Mouse (Mus musculus): ENCODE results near the gene Eif4g3. TPM values are rescaled to one million over a fixed set of nuclear protein-coding genes. Genes with fewer than 3 reads are reported as not detected.

Gene Eif4g3
- polyA plus RNA-seq, 1 experiment from 2014 or later, result 37.0 TPM

GRCm38 (mm10) chr4:138022761-138023160 lies 29.9 kb downstream of the Eif4g3 start:
- 85% methylated on average over 2 of the region's 2 CpGs for WGBS
- ATAC-seq (replicated peaks; ENCODE audit: low FRiP score, low TSS enrichment, low read depth) (no peak), DNase-seq (ENCODE audit: low spot score) (no peak)
- H3K27ac ChIP-seq (ENCODE audit: low read depth), result no peak overlapping the region
- H3K9me3 ChIP-seq (ENCODE audit: control insufficient read depth, low read length), result no peaks in the 10 kb centered on the region
- H3K27me3 ChIP-seq (replicated peaks; ENCODE audit: control insufficient read depth, insufficient read depth, low read length), result no peaks in the 10 kb centered on the region
- no peak overlapping the region for H3K4me2 ChIP-seq (ENCODE audit: low read length)
- peaks cover 32% of the 10 kb centered on the region for H3K36me3 ChIP-seq (ENCODE audit: control insufficient read depth, insufficient read depth, low read length)
- H3K9ac ChIP-seq (ENCODE audit: low read length), result no peak overlapping the region
- 0 out of 2 replicates have a peak, but pooled peaks cover 6% of the 10 kb centered on the region for H3K4me1 ChIP-seq (replicated peaks; ENCODE audit: control insufficient read depth, insufficient read depth, low read length)
- no peak overlapping the region for H3K4me3 ChIP-seq (ENCODE audit: low read depth, low read length)

GRCm38 (mm10) chr4:138023403-138024100 lies 30.7 kb downstream of the Eif4g3 start:
- 0 out of 2 replicates have a peak, but pooled peaks cover 6% of the 10 kb centered on the region for H3K4me1 ChIP-seq (replicated peaks; ENCODE audit: control insufficient read depth, insufficient read depth, low read length)
- H3K4me3 ChIP-seq (ENCODE audit: low read depth, low read length), result no peak overlapping the region
- H3K36me3 ChIP-seq (ENCODE audit: control insufficient read depth, insufficient read depth, low read length), result peaks cover 32% of the 10 kb centered on the region
- H3K4me2 ChIP-seq (ENCODE audit: low read length), result no peak overlapping the region
- DNase-seq (ENCODE audit: low spot score) (no peak), ATAC-seq (replicated peaks; ENCODE audit: low FRiP score, low TSS enrichment, low read depth) (no peak)
- no peaks in the 10 kb centered on the region for H3K9me3 ChIP-seq (ENCODE audit: control insufficient read depth, low read length)
- 84% methylated on average over 9 of the region's 9 CpGs for WGBS
- no peaks in the 10 kb centered on the region for H3K27me3 ChIP-seq (replicated peaks; ENCODE audit: control insufficient read depth, insufficient read depth, low read length)
- H3K27ac ChIP-seq (ENCODE audit: low read depth), result no peak overlapping the region
- no peak overlapping the region for H3K9ac ChIP-seq (ENCODE audit: low read length)

- 93% methylated on average over 6 of the region's 6 CpGs for WGBS
- no peaks in the 10 kb centered on the region for H3K27me3 ChIP-seq (replicated peaks; ENCODE audit: control insufficient read depth, insufficient read depth, low read length)
- H3K4me3 ChIP-seq (ENCODE audit: low read depth, low read length), result no peak overlapping the region
- no peak overlapping the region for H3K27ac ChIP-seq (ENCODE audit: low read depth)
- no peak for DNase-seq (ENCODE audit: low spot score)
- ATAC-seq (replicated peaks; ENCODE audit: low FRiP score, low TSS enrichment, low read depth), result no peak
- no peak overlapping the region for H3K9ac ChIP-seq (ENCODE audit: low read length)
- no peaks in the 10 kb centered on the region for H3K4me1 ChIP-seq (replicated peaks; ENCODE audit: control insufficient read depth, insufficient read depth, low read length)
- peaks cover 49% of the 10 kb centered on the region for H3K36me3 ChIP-seq (ENCODE audit: control insufficient read depth, insufficient read depth, low read length)
- no peaks in the 10 kb centered on the region for H3K9me3 ChIP-seq (ENCODE audit: control insufficient read depth, low read length)
- no peak overlapping the region for H3K4me2 ChIP-seq (ENCODE audit: low read length)
Observed at GRCm38 (mm10) chr4:138029168-138029567, 36.3 kb downstream of the Eif4g3 start.

GRCm38 (mm10) chr4:138031828-138032227 lies 39.0 kb downstream of the Eif4g3 start:
- Histone ChIP-seq H3K4me3 (ENCODE audit: low read depth, low read length) (no peak overlapping the region), H3K4me1 (replicated peaks; ENCODE audit: control insufficient read depth, insufficient read depth, low read length) (no peaks in the 10 kb centered on the region), H3K27me3 (replicated peaks; ENCODE audit: control insufficient read depth, insufficient read depth, low read length) (no peaks in the 10 kb centered on the region), H3K36me3 (ENCODE audit: control insufficient read depth, insufficient read depth, low read length) (peaks cover 41% of the 10 kb centered on the region), H3K4me2 (ENCODE audit: low read length) (no peak overlapping the region), H3K27ac (ENCODE audit: low read depth) (no peak overlapping the region), H3K9me3 (ENCODE audit: control insufficient read depth, low read length) (no peaks in the 10 kb centered on the region), H3K9ac (ENCODE audit: low read length) (no peak overlapping the region)
- ATAC-seq (replicated peaks; ENCODE audit: low FRiP score, low TSS enrichment, low read depth) (no peak), DNase-seq (ENCODE audit: low spot score) (no peak)
- 90% methylated on average over 10 of the region's 10 CpGs for WGBS

GRCm38 (mm10) chr4:138033871-138034270 lies 41.0 kb downstream of the Eif4g3 start:
- H3K4me2 ChIP-seq (ENCODE audit: low read length), result no peak overlapping the region
- no peak overlapping the region for H3K4me3 ChIP-seq (ENCODE audit: low read depth, low read length)
- peaks cover 13% of the 10 kb centered on the region; the same call in 1 of the 2 replicates for H3K4me1 ChIP-seq (replicated peaks; ENCODE audit: control insufficient read depth, insufficient read depth, low read length)
- H3K9ac ChIP-seq (ENCODE audit: low read length), result no peak overlapping the region
- ATAC-seq (replicated peaks; ENCODE audit: low FRiP score, low TSS enrichment, low read depth) (no peak), DNase-seq (ENCODE audit: low spot score) (no peak)
- peaks cover 26% of the 10 kb centered on the region for H3K36me3 ChIP-seq (ENCODE audit: control insufficient read depth, insufficient read depth, low read length)
- H3K27ac ChIP-seq (ENCODE audit: low read depth), result no peak overlapping the region
- no peaks in the 10 kb centered on the region for H3K9me3 ChIP-seq (ENCODE audit: control insufficient read depth, low read length)
- WGBS, result 80% methylated on average over 4 of the region's 4 CpGs
- H3K27me3 ChIP-seq (replicated peaks; ENCODE audit: control insufficient read depth, insufficient read depth, low read length), result no peaks in the 10 kb centered on the region

- Histone ChIP-seq H3K9me3 (ENCODE audit: control insufficient read depth, low read length) (no peaks in the 10 kb centered on the region), H3K4me3 (ENCODE audit: low read depth, low read length) (no peak overlapping the region), H3K27ac (ENCODE audit: low read depth) (no peak overlapping the region), H3K4me2 (ENCODE audit: low read length) (no peak overlapping the region), H3K9ac (ENCODE audit: low read length) (no peak overlapping the region), H3K27me3 (replicated peaks; ENCODE audit: control insufficient read depth, insufficient read depth, low read length) (no peaks in the 10 kb centered on the region), H3K36me3 (ENCODE audit: control insufficient read depth, insufficient read depth, low read length) (peaks cover 28% of the 10 kb centered on the region), H3K4me1 (replicated peaks; ENCODE audit: control insufficient read depth, insufficient read depth, low read length) (peaks cover 17% of the 10 kb centered on the region; the same call in 1 of the 2 replicates)
- no peak for ATAC-seq (replicated peaks; ENCODE audit: low FRiP score, low TSS enrichment, low read depth)
- WGBS, result 91% methylated on average over 9 of the region's 9 CpGs
- DNase-seq (ENCODE audit: low spot score), result no peak
Observed at GRCm38 (mm10) chr4:138035435-138036120, 42.8 kb downstream of the Eif4g3 start.

- H3K27ac ChIP-seq (ENCODE audit: low read depth), result no peak overlapping the region
- H3K27me3 ChIP-seq (replicated peaks; ENCODE audit: control insufficient read depth, insufficient read depth, low read length), result no peaks in the 10 kb centered on the region
- peaks cover 17% of the 10 kb centered on the region; the same call in 1 of the 2 replicates for H3K4me1 ChIP-seq (replicated peaks; ENCODE audit: control insufficient read depth, insufficient read depth, low read length)
- ATAC-seq (replicated peaks; ENCODE audit: low FRiP score, low TSS enrichment, low read depth), result no peak
- no peaks in the 10 kb centered on the region for H3K9me3 ChIP-seq (ENCODE audit: control insufficient read depth, low read length)
- H3K9ac ChIP-seq (ENCODE audit: low read length), result no peak overlapping the region
- no peak for DNase-seq (ENCODE audit: low spot score)
- H3K4me3 ChIP-seq (ENCODE audit: low read depth, low read length), result no peak overlapping the region
- no peak overlapping the region for H3K4me2 ChIP-seq (ENCODE audit: low read length)
- peaks cover 20% of the 10 kb centered on the region for H3K36me3 ChIP-seq (ENCODE audit: control insufficient read depth, insufficient read depth, low read length)
- 83% methylated on average over 8 of the region's 8 CpGs for WGBS
Observed at GRCm38 (mm10) chr4:138037110-138037509, 44.3 kb downstream of the Eif4g3 start.

GRCm38 (mm10) chr4:138037896-138038295 lies 45.1 kb downstream of the Eif4g3 start:
- H3K4me1 ChIP-seq (replicated peaks; ENCODE audit: control insufficient read depth, insufficient read depth, low read length), result peaks cover 17% of the 10 kb centered on the region; the same call in 1 of the 2 replicates
- no peaks in the 10 kb centered on the region for H3K9me3 ChIP-seq (ENCODE audit: control insufficient read depth, low read length)
- no peak overlapping the region for H3K27ac ChIP-seq (ENCODE audit: low read depth)
- no peak for ATAC-seq (replicated peaks; ENCODE audit: low FRiP score, low TSS enrichment, low read depth)
- WGBS, result 56% methylated on average over 1 of the region's 1 CpGs
- no peak overlapping the region for H3K4me2 ChIP-seq (ENCODE audit: low read length)
- H3K9ac ChIP-seq (ENCODE audit: low read length), result no peak overlapping the region
- no peak for DNase-seq (ENCODE audit: low spot score)
- no peak overlapping the region for H3K4me3 ChIP-seq (ENCODE audit: low read depth, low read length)
- H3K36me3 ChIP-seq (ENCODE audit: control insufficient read depth, insufficient read depth, low read length), result peaks cover 14% of the 10 kb centered on the region
- no peaks in the 10 kb centered on the region for H3K27me3 ChIP-seq (replicated peaks; ENCODE audit: control insufficient read depth, insufficient read depth, low read length)
